Comparison of ENCODE assay signal across 8 mouse cellular contexts in genomic region chr10:95264485-95265321, GRCm38 (mm10). TPM values are rescaled to one million over a fixed set of nuclear protein-coding genes. Genes with fewer than 3 reads are reported as not detected.
DNase-seq lines count a peak whose midpoint lies in the region; ATAC-seq and TF ChIP-seq lines count a peak whose summit lies in the region.

No protein-coding gene starts in this region.

- H3K4me2 ChIP-seq in heart, embryonic 14.5 days (ENCODE audit: low read length), result peak overlapping the region; percentile 87

- 6% methylated on average over 37 of the region's 37 CpGs for WGBS in heart, embryonic 14.5 days

- DNase-seq in CD4-positive, CD25-positive, alpha-beta regulatory T cell, adult 2 months (ENCODE audit: low read depth, low spot score), result peak; percentile 67
- DNase-seq in T-cell, adult 2 months (ENCODE audit: low spot score), result peak; percentile 52
- peak; percentile 37 for DNase-seq in kidney, postnatal 14 days
- DNase-seq in lung, postnatal 10 days, result peak; percentile 62
- peak; percentile 56 for DNase-seq in retina, embryonic 14.5 days (ENCODE audit: low spot score)
- peak; percentile 20 to 34 for DNase-seq in urinary bladder, postnatal 36 days (ENCODE audit: low spot score in 2 of 2)

- TF ChIP-seq CTCF in embryonic fibroblast, embryonic 13.5 days (IDR thresholded peaks at IDR 0.05; ENCODE audit: borderline replicate concordance, insufficient read depth, low read length), result no peak

- H3K36me3 ChIP-seq in heart, embryonic 14.5 days (ENCODE audit: control insufficient read depth, insufficient read depth, low read length), result no peaks in the 10 kb centered on the region

- ATAC-seq in heart, embryonic 14.5 days (ENCODE audit: insufficient number of reproducible peaks, insufficient read depth, low FRiP score, low read depth), result peak; percentile 31; the same call in 1 of the 2 replicates

- H3K27me3 ChIP-seq in heart, embryonic 14.5 days (ENCODE audit: control insufficient read depth, insufficient read depth, low read length), result no peaks in the 10 kb centered on the region

- H3K9ac ChIP-seq in heart, embryonic 14.5 days (ENCODE audit: low read length), result peak overlapping the region; percentile 77

- no peaks in the 10 kb centered on the region for H3K9me3 ChIP-seq in heart, embryonic 14.5 days (ENCODE audit: control insufficient read depth, low read length)

- TF ChIP-seq POLR2A in embryonic fibroblast, embryonic 13.5 days (IDR thresholded peaks at IDR 0.05; ENCODE audit: low read depth, low read length), result no peak

- no peak overlapping the region; the same call in 1 of the 2 replicates for H3K27ac ChIP-seq in embryonic fibroblast, embryonic 13.5 days (ENCODE audit: insufficient read depth, low read length)
- H3K27ac ChIP-seq in heart, embryonic 14.5 days (replicated peaks in 1 of 2; ENCODE audit: control insufficient read depth in 1 of 2, insufficient read depth in 1 of 2, low read depth in 2 of 2, low read length in 2 of 2), result peak overlapping the region in 1 of 2 experiments; percentile 30; a peak in 2 of 4 replicates

- peak overlapping the region; percentile 33 for H3K4me3 ChIP-seq in embryonic fibroblast, embryonic 13.5 days (ENCODE audit: insufficient read depth, low read length)
- H3K4me3 ChIP-seq in heart, embryonic 14.5 days (ENCODE audit: control insufficient read depth in 1 of 2, insufficient read depth in 1 of 2, low read depth in 1 of 2, low read length in 2 of 2), result peak overlapping the region; percentile 46 to 57

- no peaks in the 10 kb centered on the region; the same call in 1 of the 2 replicates for H3K4me1 ChIP-seq in embryonic fibroblast, embryonic 13.5 days (ENCODE audit: control insufficient read depth, insufficient read depth, low read length)
- H3K4me1 ChIP-seq in heart, embryonic 14.5 days (ENCODE audit: control insufficient read depth in 2 of 2, insufficient read depth in 2 of 2, low read length in 2 of 2), result peaks cover 9 to 19% of the 10 kb centered on the region in 2 experiments; a peak in 3 of 4 replicates

RNA-seq across cellular contexts. Expression of gene Cradd, which starts 59.2 kb away (rescaled TPM):
- polyA plus RNA-seq in embryonic fibroblast, embryonic 13.5 days (2011; ENCODE audit: insufficient read length, low read depth, missing spikeins), result 3.8 and 5.7 TPM in 2 replicates
- polyA plus RNA-seq in heart, embryonic 14.5 days (2014; fragmentation: Nextera tagmentation; extraction: Ambion mirVana), result 11.0 and 12.3 TPM in 2 replicates
